Mouse (Mus musculus) CD4-positive helper T cell, adult 2 months (primary cell): Measurements from ENCODE around the gene Dlx2.

Experiments used
- DNase-seq: peaks from one replicate; pipeline ENCODE4 v3.0.0-alpha.2; 2012; ENCODE audit warnings: low read depth, missing footprints, low spot score

Gene Dlx2

DNA sequence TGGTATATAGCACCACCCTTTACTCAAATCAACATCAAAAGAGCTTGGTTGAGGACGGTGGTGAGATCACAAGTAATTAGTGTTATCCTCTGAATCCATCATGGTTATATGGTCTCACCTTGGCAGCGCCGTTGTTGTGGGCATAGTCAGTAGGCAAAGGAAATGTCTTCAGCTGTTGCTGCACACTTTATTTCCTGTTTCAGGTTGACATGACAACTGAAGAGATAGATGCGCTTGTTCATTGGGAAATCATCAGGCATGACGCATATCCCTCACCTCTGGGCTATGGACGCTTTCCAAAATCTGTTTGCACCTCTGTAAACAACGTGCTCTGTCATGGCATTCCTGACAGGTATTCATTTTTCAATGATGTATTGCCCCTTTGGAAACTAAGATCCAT is 35.3 kb downstream of the Dlx2 start:
- no peak for DNase-seq

DNA sequence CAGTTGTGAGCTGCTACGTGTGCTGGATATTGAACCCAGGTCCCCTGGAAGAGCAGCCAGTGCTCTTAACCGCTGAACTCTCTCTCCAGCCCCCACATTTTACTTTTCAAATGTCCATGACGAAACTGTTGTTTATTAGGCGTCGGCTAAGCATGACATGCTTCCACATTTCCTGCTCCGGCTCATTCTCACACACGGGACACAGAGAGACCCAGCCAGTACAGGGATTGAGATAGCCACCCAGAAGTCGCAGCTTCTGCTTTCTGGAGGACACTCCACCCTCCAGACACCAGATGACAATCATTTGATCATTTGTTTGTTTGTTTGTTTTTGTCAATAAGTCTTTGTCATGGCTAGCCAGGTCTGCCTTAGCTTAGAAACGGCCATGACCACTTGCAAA is 41.7 kb downstream of the Dlx2 start:
- no peak for DNase-seq

DNA sequence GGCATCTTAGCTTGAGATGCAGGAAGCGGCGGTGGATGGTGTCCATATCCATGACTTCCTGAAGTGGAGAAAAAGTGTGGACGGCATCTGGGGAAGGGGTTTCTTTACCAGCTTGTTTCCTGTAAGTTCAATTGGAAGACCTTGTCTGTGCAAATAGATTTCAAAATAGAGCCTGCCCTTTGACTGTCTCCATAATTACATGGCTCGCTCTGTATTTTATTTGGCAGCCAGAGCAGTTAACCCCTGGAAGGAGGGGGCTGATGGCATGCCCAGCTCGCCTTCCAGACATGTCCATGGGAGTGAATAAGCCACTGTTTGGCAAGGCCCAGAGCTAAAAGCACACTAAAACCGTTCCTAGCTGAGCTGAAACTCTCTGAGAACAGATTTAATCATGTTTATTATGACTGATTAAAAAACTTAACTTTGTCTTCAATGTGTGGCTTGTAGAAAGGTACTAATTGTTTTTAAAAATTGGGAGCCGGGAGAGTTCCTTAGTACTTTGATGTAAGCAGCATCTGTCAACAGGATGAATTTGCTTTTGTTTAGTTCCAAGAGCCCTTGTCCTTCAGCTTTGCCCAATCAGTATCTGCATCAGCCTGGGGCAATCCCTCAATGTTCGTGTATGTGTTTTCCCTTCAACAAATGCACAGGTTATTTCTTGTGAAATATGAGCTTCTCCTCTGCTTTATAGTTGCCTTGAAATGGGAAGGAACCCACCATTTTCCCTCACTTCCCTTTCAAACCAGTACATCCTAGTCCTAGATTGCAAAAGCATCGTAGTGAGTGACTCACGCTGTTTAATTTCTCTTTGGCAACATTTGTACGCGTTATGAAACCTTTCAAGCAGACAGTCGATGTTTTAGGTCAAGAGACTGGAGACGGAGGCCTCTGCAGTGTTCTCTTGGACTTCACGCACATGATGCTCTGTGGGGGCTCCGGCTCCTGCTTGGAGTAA is 47.0 kb downstream of the Dlx2 start:
- no peak for DNase-seq

DNA sequence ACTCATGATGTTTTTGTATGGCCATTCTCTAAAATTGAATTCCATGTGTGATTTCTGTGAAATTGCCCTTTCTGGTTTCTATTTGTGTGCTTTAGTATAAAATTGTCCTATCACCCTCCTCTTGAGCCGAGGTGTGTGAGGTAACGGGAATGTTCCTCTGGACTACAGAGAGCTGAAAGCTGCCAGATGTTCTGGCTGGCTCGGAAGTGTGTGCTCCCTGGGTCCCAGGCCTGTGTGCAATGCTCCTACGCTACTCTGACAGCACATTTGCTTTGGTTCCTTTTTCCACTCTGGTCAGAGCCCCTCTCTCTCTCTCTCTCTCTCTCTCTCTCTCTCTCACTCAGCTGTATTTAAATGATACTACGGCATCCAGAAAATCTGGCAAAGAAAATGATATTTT is 49.4 kb downstream of the Dlx2 start:
- DNase-seq, result no peak

DNA sequence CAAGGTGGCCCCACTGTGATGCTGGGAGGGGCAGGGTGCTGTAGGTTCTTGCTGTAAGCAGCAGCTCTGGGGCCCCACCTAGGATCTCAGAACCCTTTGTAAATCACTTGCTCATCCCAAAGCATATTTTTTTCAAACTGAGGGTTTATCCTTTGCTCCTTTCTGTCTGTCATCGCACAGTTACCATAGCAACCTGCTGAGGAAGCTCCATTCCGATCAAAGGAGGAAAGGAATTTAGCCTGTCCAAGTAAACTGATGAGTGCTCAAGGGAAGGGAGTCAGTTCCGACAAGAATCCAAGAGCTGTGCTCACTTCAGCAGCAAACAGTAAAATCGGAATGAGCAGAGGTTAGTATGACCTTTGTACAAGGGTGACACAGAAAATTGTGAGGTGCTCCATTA is 51.6 kb downstream of the Dlx2 start:
- DNase-seq, result no peak

DNA sequence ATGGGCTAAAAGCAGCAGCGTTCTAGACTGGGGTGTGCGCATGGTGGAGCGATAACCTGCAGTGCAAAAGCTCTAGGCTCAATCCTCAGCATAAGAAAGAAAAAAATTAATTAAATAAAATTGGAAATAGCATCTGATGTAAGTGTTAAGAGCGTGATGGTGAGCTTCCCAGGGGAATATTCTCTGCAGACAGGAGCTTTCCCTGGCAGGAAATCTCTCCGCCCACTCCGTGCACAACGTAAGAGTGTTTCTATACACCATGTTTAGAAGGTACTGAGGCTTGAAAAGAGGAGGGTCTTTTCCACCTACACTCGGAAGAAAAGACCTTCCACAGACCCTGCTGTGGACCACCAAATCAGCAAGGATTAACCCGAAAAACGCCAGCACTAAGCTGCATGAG is 52.1 kb downstream of the Dlx2 start:
- DNase-seq, result no peak
